Mouse (Mus musculus) E14TG2a.4 (cell line): ENCODE measurements around the gene Ankrd34b.

Experiments
- H3K27me3 ChIP-seq: 2 replicates; pipeline ENCODE4 v1.6.1; 2014; ENCODE audit warnings: low read length, control low read depth; ENCODE audit not compliant: insufficient read depth
- H3K36me3 ChIP-seq: 2 replicates; pipeline ENCODE4 v1.6.1; 2014; ENCODE audit warnings: low read length, control low read depth; ENCODE audit not compliant: insufficient read depth
- H3K4me1 ChIP-seq: replicated peaks from 2 replicates; pipeline ENCODE4 v1.6.1; 2014; ENCODE audit warnings: low read depth, low read length, control low read depth
- H3K4me3 ChIP-seq: replicated peaks from 2 replicates; pipeline ENCODE4 v1.5.1; 2014; ENCODE audit warnings: mild to moderate bottlenecking, low read length
- H3K9me3 ChIP-seq: 2 replicates; pipeline ENCODE4 v1.6.1; 2014; ENCODE audit warnings: low read length, control low read depth
- CTCF ChIP-seq: conservative IDR thresholded peaks from 2 replicates; pipeline ENCODE4 v1.5.1; 2014; ENCODE audit warnings: low read length
- NANOG ChIP-seq: IDR thresholded peaks from 2 replicates; pipeline ENCODE4 v1.6.1; 2014; ENCODE audit warnings: borderline replicate concordance, low read length, mixed read lengths
- POU5F1 ChIP-seq: IDR thresholded peaks from 2 replicates; pipeline ENCODE4 v1.6.1; 2014; ENCODE audit warnings: low read length, borderline replicate concordance

Ankrd34b gene

DNA sequence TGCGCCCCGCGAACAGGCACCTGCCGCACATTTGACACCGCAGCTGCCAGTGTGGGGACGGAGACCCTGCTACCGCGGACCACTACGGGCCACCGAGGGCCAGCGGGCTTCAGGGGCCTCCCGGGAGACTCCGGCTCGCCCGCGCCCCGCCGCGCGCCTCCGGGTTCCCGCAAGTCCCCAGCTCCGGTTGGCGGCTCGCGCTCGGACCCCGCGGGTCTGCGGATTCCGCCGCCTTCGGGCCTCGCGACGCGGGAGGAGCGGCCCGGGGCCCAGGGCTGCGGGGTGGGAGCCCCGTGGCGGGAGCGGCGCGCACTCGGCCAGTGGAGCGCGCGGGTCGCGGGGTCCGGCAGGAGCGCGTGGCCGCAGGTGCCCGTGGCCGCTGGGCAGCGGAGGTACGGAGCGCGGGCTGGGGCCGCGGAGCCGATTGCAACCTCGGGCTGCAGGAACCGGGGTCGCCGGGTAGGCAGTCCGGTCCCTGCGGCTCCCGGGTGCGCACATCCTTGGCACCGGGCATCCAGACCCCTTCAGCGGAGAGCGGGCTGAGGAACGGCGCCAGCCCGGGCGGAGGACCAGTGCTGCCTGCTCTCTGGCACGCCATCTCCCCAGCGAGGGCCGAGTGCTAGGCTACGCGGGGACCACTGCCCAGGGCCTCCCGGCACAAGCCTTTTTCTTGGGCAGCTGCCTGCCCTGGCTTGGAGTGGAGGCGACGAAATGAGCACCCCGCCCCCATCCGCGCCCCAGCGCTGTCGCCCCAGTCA is 777 bp downstream of the Ankrd34b start:
- TF ChIP-seq POU5F1 (no peak), NANOG (no peak), CTCF (no peak)
- Histone ChIP-seq H3K27me3 (peaks cover 77% of the 10 kb centered on the region), H3K4me1 (peaks cover 8% of the 10 kb centered on the region), H3K4me3 (peak overlapping the region; percentile 87), H3K9me3 (no peaks in the 10 kb centered on the region), H3K36me3 (no peaks in the 10 kb centered on the region)

DNA sequence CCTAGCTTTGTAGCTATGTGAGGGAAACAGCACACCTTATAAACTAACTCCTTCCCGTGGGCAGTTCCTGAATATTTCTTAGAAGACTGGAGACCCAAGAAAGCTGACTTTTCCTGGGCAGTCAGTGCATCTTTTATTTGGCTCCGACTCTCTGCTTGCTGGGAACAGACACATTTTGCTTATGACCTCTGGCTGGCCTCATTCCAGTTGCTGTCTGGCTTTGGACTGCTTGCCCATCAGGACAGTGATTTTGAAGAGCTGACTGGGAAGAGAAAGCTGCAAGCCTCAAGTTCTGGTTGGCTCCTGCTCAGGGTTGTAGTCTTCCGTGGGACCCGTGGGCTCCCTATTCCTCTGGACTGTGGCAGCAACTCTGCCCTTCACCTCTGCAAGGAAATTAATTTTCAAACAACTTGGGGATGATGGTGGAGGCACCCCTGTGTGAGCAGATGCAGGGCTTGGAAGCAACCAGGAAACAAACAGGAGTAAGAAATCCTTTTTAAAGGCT is 1.7 kb downstream of the Ankrd34b start:
- Histone ChIP-seq H3K9me3 (no peaks in the 10 kb centered on the region), H3K4me1 (peaks cover 8% of the 10 kb centered on the region), H3K36me3 (no peaks in the 10 kb centered on the region), H3K27me3 (peaks cover 72% of the 10 kb centered on the region), H3K4me3 (peak overlapping the region; percentile 87; the same call in 1 of the 2 replicates)
- TF ChIP-seq NANOG (no peak), POU5F1 (no peak), CTCF (no peak)

DNA sequence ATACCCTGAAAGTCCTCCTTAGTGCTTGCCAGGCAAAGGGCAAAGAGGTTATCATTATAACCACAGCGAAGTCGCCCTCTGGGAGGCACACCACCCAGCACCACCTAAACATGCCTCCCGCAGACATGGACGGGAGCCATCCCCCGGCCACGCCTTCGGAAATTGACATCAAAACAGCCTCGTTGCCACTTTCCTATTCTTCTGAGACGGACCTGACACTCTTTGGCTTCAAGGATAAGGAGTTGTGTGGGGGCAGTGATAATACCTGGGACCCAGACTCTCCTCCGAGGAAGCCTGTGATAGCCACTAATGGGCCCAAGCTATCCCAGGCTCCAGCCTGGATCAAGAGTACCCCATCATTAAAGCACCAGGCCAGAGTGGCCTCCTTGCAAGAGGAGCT is 13.0 kb downstream of the Ankrd34b start:
- H3K4me3 ChIP-seq: no peak overlapping the region
- H3K9me3 ChIP-seq: no peaks in the 10 kb centered on the region
- no peaks in the 10 kb centered on the region for H3K36me3 ChIP-seq
- peaks cover 20% of the 10 kb centered on the region for H3K4me1 ChIP-seq
- peaks cover 19% of the 10 kb centered on the region for H3K27me3 ChIP-seq
- TF ChIP-seq NANOG (no peak), CTCF (no peak), POU5F1 (no peak)

DNA sequence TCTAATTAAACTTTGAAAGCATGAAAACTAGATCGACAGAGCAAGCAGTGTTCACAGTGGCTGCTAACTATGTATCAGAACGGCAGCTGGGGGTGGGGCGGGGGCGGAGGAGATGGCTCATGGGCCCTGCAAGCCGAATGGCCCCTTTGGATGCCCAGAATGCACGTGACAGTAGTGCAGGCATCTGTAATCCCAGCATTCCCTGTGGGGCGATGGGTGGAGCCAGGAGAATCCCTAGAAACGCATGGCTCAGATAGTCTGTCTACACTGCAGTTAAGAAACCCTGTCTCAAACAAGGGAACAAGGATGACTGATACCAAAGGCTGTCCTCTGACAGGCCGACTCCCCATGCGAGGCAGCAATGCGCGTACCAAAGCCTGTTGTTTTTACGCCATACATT is 14.6 kb downstream of the Ankrd34b start:
- H3K27me3 ChIP-seq: peaks cover 17% of the 10 kb centered on the region
- no peak overlapping the region for H3K4me3 ChIP-seq
- H3K36me3 ChIP-seq: no peaks in the 10 kb centered on the region
- no peaks in the 10 kb centered on the region for H3K9me3 ChIP-seq
- peaks cover 20% of the 10 kb centered on the region for H3K4me1 ChIP-seq
- TF ChIP-seq CTCF (no peak), POU5F1 (no peak), NANOG (no peak)

DNA sequence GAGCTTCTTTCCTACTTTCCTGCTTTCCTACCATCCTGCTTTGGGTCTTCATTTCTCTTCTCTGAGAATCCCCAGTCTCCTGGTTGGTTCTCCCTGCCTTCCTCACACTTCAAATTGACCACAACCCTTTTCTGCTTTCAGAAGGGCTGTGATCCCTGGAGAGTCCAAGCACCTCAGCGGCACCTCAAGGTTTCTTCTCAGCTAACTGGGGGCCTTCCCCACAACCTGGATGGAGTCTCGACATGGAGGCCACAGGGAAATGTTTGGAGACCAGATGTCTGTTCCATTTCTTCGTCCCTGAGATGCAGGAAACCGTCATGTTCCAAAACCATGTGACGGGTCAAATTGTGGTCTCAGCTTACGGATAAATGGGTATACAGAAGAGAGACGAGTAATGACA is 21.2 kb downstream of the Ankrd34b start:
- Histone ChIP-seq H3K4me3 (no peak overlapping the region), H3K27me3 (peaks cover 3% of the 10 kb centered on the region; the same call in 1 of the 2 replicates), H3K36me3 (no peaks in the 10 kb centered on the region), H3K4me1 (no peaks in the 10 kb centered on the region), H3K9me3 (no peaks in the 10 kb centered on the region)
- TF ChIP-seq NANOG: no peak
- TF ChIP-seq POU5F1: no peak

DNA sequence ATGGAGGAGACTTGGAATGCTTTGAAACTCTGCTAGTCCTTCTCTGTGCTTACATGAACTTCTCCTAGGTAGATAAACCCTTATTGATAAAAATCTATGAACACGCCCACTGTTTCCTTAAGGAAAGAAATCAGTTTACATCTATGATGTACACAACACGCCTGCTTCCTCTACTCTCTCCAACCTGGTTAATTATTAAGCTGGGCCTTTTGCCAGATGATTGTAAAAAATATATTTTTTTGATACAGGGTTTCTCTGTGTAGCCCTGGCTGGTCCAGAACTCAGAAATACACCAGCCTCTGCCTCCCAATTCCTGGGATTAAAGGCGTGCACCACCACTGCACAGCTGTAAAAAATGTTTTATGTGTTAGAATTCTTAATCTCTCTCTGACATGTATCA is 39.0 kb downstream of the Ankrd34b start:
- TF ChIP-seq CTCF (no peak), POU5F1 (no peak), NANOG (no peak)
- Histone ChIP-seq H3K36me3 (no peaks in the 10 kb centered on the region), H3K9me3 (no peaks in the 10 kb centered on the region)

DNA sequence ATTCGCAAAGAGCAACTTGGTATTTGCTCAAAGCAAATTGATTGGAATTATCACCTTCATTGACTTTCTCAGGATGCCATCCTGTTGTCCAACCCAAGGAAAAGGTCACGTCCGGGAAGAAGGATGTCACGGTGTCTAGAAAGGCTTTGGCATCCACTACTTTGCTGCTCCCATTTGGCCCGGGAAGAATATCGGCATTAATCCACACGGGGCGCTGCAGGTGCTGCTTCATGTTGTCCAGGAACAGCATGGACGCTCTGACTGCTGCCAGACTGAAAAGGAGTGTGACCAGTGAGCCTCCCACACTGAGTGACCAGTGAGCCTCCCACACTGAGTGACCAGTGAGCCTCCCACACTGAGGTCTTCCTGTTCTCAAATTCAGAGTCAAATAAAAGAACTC is 42.2 kb downstream of the Ankrd34b start:
- TF ChIP-seq CTCF (0 out of 2 replicates have a peak, but pooled peaks have one; percentile 14), NANOG (no peak), POU5F1 (no peak)
- Histone ChIP-seq H3K9me3 (no peaks in the 10 kb centered on the region), H3K36me3 (no peaks in the 10 kb centered on the region), H3K4me3 (no peak overlapping the region), H3K27me3 (no peaks in the 10 kb centered on the region), H3K4me1 (peaks cover 3% of the 10 kb centered on the region; the same call in 1 of the 2 replicates)

More for the DNA sequence above, 39.0 kb downstream of the Ankrd34b start:
- Histone ChIP-seq H3K4me3 (no peak overlapping the region), H3K27me3 (no peaks in the 10 kb centered on the region), H3K4me1 (peaks cover 3% of the 10 kb centered on the region; the same call in 1 of the 2 replicates)

DNA sequence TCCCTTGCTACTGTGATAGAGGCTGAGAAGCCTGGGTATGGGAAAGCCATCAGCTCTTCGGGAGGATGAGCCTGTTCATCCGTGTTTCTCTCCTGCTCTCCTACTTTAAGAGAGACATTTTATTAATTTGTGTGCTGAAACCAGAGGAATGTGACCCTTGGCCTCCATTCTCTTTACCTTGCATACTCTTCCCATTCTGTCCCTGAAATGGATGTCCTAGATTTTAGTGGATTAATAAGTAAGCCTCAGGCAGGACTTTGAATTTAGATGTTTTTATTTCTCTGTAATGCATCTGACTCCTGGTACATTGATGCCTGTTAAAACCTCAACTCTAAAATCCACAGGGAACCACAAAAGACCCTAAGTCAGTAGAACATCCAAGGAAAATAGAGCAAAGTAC is 43.7 kb downstream of the Ankrd34b start:
- Histone ChIP-seq H3K36me3 (no peaks in the 10 kb centered on the region), H3K4me3 (no peak overlapping the region), H3K4me1 (peaks cover 3% of the 10 kb centered on the region; the same call in 1 of the 2 replicates), H3K9me3 (no peaks in the 10 kb centered on the region), H3K27me3 (no peaks in the 10 kb centered on the region)
- no peak for TF ChIP-seq CTCF
- no peak for TF ChIP-seq NANOG
- no peak for TF ChIP-seq POU5F1

DNA sequence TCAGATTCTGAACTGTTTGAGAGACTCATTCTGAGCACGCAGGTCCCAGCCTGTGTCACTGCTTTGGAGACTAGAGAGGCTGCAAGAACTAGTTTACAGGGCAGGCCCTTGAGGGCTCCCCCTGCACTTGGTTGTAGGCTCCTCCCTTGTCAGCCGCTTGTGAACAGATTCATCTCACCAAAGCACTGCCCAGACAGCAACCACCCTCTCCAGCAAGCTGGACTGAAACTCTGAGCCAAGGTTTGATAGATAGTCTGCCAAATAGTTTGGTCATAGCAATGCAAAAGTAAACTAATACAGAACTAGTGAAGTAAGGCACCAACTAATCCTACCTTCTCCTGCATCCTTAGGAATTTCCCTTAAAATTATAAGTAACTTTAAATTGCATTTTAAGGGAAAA is 44.5 kb downstream of the Ankrd34b start:
- no peaks in the 10 kb centered on the region for H3K27me3 ChIP-seq
- H3K36me3 ChIP-seq: no peaks in the 10 kb centered on the region
- no peak overlapping the region for H3K4me3 ChIP-seq
- TF ChIP-seq CTCF (no peak), NANOG (no peak), POU5F1 (no peak)
- peaks cover 3% of the 10 kb centered on the region; the same call in 1 of the 2 replicates for H3K4me1 ChIP-seq
- H3K9me3 ChIP-seq: no peaks in the 10 kb centered on the region
